Mouse (Mus musculus): ENCODE measurements around the gene Asap3. TPM values are rescaled to one million over a fixed set of nuclear protein-coding genes. Genes with fewer than 3 reads are reported as not detected.
A peak's percentile ranks its signal among the peaks of the same experiment; 100 is the strongest.

Gene Asap3
- polyA plus RNA-seq, 1 experiment: 6.3 TPM

DNA sequence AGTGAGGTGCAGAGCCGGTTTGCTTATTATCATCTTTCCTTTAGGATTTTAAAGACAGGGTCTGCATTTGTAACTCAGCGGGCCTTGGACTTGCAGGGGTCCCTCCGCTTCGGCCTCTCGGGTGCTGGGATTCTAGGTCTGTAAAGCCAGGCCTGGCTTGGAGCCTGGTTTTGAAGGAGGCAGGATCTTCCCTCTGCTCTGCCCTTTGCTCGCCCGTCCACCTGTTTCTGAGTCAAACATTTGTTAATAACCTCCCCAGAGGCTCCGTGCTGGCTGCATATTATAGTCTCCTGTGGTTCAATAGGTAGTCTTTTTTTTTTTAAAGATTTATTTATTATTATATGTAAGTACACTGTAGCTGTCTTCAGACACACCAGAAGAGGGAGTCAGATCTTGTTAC, 9.4 kb downstream of the Asap3 start:
- TF ChIP-seq POLR2A (IDR thresholded peaks at IDR 0.05; ENCODE audit: borderline replicate concordance, insufficient read depth, low read length): no peak
- TF ChIP-seq CTCF (IDR thresholded peaks at IDR 0.05; ENCODE audit: borderline replicate concordance, insufficient read depth, low read depth, low read length): no peak
- Histone ChIP-seq H3K27me3 (ENCODE audit: control insufficient read depth, insufficient read depth, low read length) (no peaks in the 10 kb centered on the region), H3K27ac (ENCODE audit: insufficient read depth, low read length) (no peak overlapping the region), H3K4me3 (replicated peaks; ENCODE audit: insufficient read depth, low read depth, low read length) (no peak overlapping the region), H3K4me1 (ENCODE audit: control insufficient read depth, insufficient read depth, low read length) (peaks cover 10% of the 10 kb centered on the region)
- WGBS: 51% methylated on average over 8 of the region's 8 CpGs
- no peak for DNase-seq

DNA sequence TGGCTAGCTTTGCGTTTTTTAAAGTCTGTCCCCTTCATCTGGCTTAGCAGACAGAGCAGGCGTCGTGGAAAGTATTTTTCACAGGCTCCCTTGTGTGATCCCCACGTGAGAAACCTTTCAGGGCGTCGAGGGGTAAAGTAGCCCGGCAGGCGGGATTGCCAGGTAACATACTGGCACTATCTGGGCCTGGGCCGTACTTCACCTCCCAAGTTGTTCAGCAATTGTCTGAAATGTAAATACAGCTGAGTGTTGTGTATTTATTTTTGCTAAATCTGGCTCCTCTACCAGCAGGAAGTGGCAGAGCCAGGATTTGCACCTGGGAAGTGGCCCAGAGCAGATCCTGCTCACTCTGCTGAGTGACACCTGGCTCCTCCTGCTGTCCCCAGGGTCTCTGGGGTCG, 10.9 kb downstream of the Asap3 start:
- Histone ChIP-seq H3K27me3 (ENCODE audit: control insufficient read depth, insufficient read depth, low read length) (no peaks in the 10 kb centered on the region), H3K4me1 (ENCODE audit: control insufficient read depth, insufficient read depth, low read length) (peaks cover 10% of the 10 kb centered on the region), H3K4me3 (replicated peaks; ENCODE audit: insufficient read depth, low read depth, low read length) (no peak overlapping the region), H3K27ac (ENCODE audit: insufficient read depth, low read length) (no peak overlapping the region)
- TF ChIP-seq CTCF (IDR thresholded peaks at IDR 0.05; ENCODE audit: borderline replicate concordance, insufficient read depth, low read depth, low read length): no peak
- no peak for TF ChIP-seq POLR2A (IDR thresholded peaks at IDR 0.05; ENCODE audit: borderline replicate concordance, insufficient read depth, low read length)
- WGBS: 78% methylated on average over 10 of the region's 10 CpGs
- no peak for DNase-seq

DNA sequence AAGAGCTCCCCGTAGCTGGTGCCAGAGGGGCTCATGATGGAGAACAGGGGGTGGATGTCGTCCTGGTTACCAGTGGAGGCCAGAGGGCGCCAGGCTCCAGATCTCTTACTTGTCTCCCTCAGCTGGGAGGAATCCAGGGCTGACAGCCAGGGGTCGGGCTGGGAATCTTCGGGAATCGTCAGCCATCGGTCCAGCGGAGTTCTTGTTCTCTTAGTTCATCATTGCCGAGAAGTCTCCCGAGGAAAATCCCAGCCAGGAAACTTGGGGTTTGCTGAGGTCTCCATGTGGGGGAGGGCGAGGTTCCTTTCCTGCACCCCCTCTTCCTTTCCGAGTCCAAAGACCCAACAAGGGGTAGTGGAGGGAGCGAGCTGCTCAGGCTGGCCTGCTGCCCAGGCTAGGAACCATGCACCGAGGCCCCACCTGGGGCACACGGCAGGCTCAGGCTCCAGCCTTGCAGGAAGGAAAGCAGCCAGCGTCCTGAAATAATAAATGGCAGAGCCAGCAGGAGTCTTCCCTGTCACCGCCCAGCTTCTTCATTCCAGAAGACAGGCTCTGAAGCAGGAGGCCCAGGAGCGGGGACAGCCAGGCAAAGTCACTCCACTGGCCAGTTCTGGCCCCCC, 12.5 kb downstream of the Asap3 start:
- H3K4me1 ChIP-seq (ENCODE audit: control insufficient read depth, insufficient read depth, low read length): peaks cover 10% of the 10 kb centered on the region
- WGBS: 3% methylated on average over 18 of the region's 18 CpGs
- H3K27ac ChIP-seq (ENCODE audit: insufficient read depth, low read length): no peak overlapping the region
- TF ChIP-seq CTCF (IDR thresholded peaks at IDR 0.05; ENCODE audit: borderline replicate concordance, insufficient read depth, low read depth, low read length): no peak
- no peak for TF ChIP-seq POLR2A (IDR thresholded peaks at IDR 0.05; ENCODE audit: borderline replicate concordance, insufficient read depth, low read length)
- H3K4me3 ChIP-seq (replicated peaks; ENCODE audit: insufficient read depth, low read depth, low read length): no peak overlapping the region
- peak; percentile 42 to 51 for DNase-seq
- H3K27me3 ChIP-seq (ENCODE audit: control insufficient read depth, insufficient read depth, low read length): no peaks in the 10 kb centered on the region

DNA sequence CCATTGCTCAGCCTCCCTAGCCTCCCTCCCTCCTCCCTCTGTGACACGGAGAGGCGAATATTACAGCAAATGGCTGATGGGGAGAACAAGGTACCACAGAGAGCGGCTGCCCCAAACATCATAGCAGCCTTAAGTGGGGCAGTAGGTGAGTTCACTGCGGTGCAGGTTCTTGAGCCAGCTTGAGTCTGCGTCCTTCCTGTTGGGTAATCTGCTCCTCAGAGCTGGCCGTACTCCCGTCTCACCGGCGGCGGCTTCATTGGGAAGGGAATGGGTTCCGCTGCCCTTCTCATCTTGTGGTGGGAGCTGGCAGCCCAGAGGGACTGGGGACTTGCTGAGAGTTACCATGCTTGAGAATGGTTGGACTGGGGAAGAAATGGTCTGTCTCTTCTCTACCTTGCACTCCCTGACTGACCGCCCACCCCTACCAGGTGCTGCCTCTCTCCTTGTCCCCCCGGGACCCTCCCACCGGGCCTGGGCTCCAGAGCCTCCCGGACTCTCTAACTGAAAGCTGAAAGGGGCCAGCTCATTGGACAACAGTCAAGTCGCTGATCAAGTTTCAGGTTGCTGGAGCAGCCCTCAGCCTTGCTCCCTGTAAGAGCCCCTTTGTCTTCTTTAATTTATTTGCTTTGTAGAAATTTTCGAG, 14.1 kb downstream of the Asap3 start:
- Histone ChIP-seq H3K27ac (ENCODE audit: insufficient read depth, low read length) (no peak overlapping the region), H3K4me1 (ENCODE audit: control insufficient read depth, insufficient read depth, low read length) (peaks cover 10% of the 10 kb centered on the region), H3K4me3 (replicated peaks; ENCODE audit: insufficient read depth, low read depth, low read length) (no peak overlapping the region), H3K27me3 (ENCODE audit: control insufficient read depth, insufficient read depth, low read length) (no peaks in the 10 kb centered on the region)
- no peak for DNase-seq
- 35% methylated on average over 17 of the region's 17 CpGs for WGBS
- TF ChIP-seq POLR2A (IDR thresholded peaks at IDR 0.05; ENCODE audit: borderline replicate concordance, insufficient read depth, low read length) (no peak), CTCF (IDR thresholded peaks at IDR 0.05; ENCODE audit: borderline replicate concordance, insufficient read depth, low read depth, low read length) (no peak)

DNA sequence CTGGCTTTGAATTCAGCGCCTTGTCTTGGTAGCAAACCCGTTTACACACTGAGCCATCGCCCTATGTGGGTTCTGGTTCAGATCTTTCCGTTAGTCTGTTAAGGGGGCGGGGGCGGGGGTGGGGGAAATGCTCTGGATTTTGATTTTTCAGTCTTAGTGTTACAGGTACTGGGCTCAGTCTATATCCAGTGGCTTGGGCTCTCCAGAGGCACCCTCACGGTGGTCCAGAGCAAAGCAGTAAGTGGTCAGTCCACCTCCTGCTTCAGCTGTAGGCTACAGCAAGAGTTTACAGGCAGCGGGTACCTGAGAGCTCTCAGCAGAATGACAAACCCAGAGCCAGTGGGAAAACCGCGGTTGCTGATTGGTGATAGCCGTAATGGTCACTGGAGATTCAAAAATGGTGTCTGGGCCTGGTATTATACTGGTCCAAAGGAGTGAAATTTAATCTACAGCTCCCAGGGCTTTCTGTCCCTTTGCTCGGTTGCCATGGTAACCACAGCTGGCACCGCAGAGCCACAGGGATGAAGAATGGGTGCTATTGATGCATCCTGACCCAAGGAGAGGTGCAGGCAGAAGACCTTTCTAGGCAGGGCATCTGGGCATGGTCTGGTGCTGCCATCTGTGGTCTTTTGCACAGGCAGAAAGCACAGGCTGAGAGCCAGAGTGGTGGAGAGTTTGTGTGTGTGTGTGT, 17.5 kb downstream of the Asap3 start:
- no peak for DNase-seq
- 62% methylated on average over 13 of the region's 13 CpGs for WGBS
- no peaks in the 10 kb centered on the region for H3K27me3 ChIP-seq (ENCODE audit: control insufficient read depth, insufficient read depth, low read length)
- no peak overlapping the region for H3K27ac ChIP-seq (ENCODE audit: insufficient read depth, low read length)
- H3K4me3 ChIP-seq (replicated peaks; ENCODE audit: insufficient read depth, low read depth, low read length): no peak overlapping the region
- TF ChIP-seq CTCF (IDR thresholded peaks at IDR 0.05; ENCODE audit: borderline replicate concordance, insufficient read depth, low read depth, low read length) (no peak), POLR2A (IDR thresholded peaks at IDR 0.05; ENCODE audit: borderline replicate concordance, insufficient read depth, low read length) (no peak)
- peaks cover 6% of the 10 kb centered on the region for H3K4me1 ChIP-seq (ENCODE audit: control insufficient read depth, insufficient read depth, low read length)

DNA sequence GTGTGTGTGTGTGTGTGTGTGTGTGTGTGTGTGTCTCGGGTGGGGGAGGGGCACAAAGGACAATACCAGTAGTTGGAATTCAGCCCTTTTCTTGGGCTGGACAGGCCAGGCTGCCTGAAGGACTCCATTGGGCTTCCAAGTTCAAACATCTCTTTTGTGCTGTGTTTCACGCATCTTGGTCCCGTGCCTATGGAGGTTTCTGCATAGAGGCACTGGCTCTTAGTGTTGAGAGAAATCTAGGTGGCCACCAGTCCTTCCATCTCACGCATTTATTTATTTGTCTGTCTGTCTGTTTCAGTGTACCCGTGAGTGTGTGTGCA, 18.0 kb downstream of the Asap3 start:
- Histone ChIP-seq H3K4me3 (replicated peaks; ENCODE audit: insufficient read depth, low read depth, low read length) (no peak overlapping the region), H3K27me3 (ENCODE audit: control insufficient read depth, insufficient read depth, low read length) (no peaks in the 10 kb centered on the region), H3K4me1 (ENCODE audit: control insufficient read depth, insufficient read depth, low read length) (peaks cover under 1% of the 10 kb centered on the region), H3K27ac (ENCODE audit: insufficient read depth, low read length) (no peak overlapping the region)
- DNase-seq: no peak
- WGBS: 47% methylated on average over 5 of the region's 5 CpGs
- TF ChIP-seq POLR2A (IDR thresholded peaks at IDR 0.05; ENCODE audit: borderline replicate concordance, insufficient read depth, low read length) (no peak), CTCF (IDR thresholded peaks at IDR 0.05; ENCODE audit: borderline replicate concordance, insufficient read depth, low read depth, low read length) (no peak)

DNA sequence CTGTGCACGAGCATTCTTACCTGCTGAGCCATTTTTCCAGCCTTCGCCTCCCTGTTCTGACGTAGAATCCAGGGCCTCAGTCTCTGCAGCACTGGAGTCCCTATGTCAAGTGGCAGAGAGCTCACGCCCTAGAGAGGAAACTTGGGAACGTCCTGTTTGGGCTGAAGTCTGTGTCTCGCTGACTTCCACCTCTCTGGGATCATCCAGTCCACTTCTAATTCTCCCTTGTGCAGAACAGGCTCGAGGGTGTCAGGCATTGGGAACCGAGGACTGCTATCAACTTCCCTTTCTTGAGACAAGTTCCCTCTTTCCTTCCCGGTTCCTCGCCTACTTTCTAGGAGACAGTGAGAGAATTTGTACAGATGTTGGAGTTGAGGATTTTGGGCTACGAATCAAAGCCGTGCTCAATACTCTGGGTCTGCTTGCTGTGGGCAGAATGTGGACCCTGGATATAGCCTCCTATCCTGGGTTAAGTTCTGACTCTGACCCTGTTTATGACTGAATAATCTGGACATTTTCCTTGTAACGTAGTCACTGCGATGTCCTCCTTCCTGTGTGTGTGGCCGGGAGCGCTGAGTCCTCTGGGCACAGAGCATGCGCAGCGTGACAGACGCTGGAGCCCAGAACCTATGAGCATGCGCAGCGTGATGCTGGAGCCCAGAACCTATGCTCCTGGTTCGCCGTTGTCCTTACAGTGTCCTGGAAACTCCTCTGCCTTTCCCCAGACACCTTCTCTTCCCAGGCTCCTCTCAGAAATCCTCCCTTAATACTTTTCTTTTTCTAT, 18.7 kb downstream of the Asap3 start:
- no peak overlapping the region for H3K4me3 ChIP-seq (replicated peaks; ENCODE audit: insufficient read depth, low read depth, low read length)
- no peak for TF ChIP-seq CTCF (IDR thresholded peaks at IDR 0.05; ENCODE audit: borderline replicate concordance, insufficient read depth, low read depth, low read length)
- no peak for TF ChIP-seq POLR2A (IDR thresholded peaks at IDR 0.05; ENCODE audit: borderline replicate concordance, insufficient read depth, low read length)
- H3K27ac ChIP-seq (ENCODE audit: insufficient read depth, low read length): no peak overlapping the region
- 82% methylated on average over 23 of the region's 23 CpGs for WGBS
- H3K4me1 ChIP-seq (ENCODE audit: control insufficient read depth, insufficient read depth, low read length): no peaks in the 10 kb centered on the region
- H3K27me3 ChIP-seq (ENCODE audit: control insufficient read depth, insufficient read depth, low read length): no peaks in the 10 kb centered on the region
- no peak for DNase-seq
